In the genomic region with DNA sequence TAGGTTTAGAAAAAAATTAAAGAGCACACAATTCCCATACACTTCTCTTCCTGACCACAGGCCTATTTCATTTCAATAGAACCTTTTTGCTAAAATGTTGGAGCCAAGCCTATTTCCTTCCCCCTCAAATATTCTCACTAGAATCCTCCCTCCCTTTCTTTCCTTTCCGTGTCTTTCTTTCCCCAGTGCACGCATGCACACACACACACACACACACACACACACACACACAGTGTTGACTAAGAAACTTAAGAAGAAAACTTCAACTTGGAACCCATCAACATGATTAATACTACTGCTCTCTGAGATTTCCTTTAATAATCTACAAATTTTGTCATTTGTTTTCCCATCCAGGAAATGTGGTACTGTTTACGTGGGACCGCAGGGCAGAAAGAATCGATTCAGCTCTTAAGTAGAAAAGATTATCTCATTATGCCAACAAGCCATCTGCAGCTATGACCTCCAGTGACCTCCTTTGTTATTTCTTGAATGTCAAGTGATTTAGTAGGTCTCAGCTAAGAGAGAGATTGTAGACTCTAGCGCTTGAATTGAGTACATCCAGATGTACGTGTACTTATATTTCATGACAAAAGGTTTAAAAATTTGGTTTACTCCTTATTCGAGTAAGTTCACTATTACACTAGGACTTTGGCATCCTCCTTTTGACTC, we compare ENCODE assay signal across 16 mouse cellular contexts. TPM values are rescaled to one million over a fixed set of nuclear protein-coding genes. Genes with fewer than 3 reads are reported as not detected.
DNase-seq lines count a peak whose midpoint lies in the region; ATAC-seq lines count a peak whose summit lies in the region.
"Had no signal": no experiment of that assay in that cellular context is flagged by ENCODE, and none has a peak within 500 bp of the region (broad histone marks: within the 10 kb centered on the region; RNA-seq: fewer than 3 reads in every experiment).

No protein-coding gene starts in this region.

- H3K27ac ChIP-seq in hindbrain, embryonic 12.5 days = no peak overlapping the region
- H3K27ac ChIP-seq in hindbrain, embryonic 14.5 days = no peak overlapping the region
- H3K27ac ChIP-seq in midbrain, embryonic 11.5 days (ENCODE audit: low read depth, low read length) = no peak overlapping the region
- no peak overlapping the region for H3K27ac ChIP-seq in midbrain, embryonic 15.5 days
- no peak overlapping the region for H3K27ac ChIP-seq in limb, embryonic 13.5 days
- no peak overlapping the region for H3K27ac ChIP-seq in liver, embryonic 11.5 days (ENCODE audit: low read depth, low read length)

- no peak overlapping the region for H3K9ac ChIP-seq in hindbrain, embryonic 12.5 days
- H3K9ac ChIP-seq in hindbrain, embryonic 14.5 days = no peak overlapping the region
- no peak overlapping the region for H3K9ac ChIP-seq in midbrain, embryonic 11.5 days (ENCODE audit: low read length)
- no peak overlapping the region for H3K9ac ChIP-seq in midbrain, embryonic 15.5 days
- no peak overlapping the region for H3K9ac ChIP-seq in limb, embryonic 13.5 days
- H3K9ac ChIP-seq in liver, embryonic 11.5 days (ENCODE audit: low read depth, low read length) = no peak overlapping the region
- H3K9ac ChIP-seq: forebrain, postnatal 0 days had no signal

- no peak overlapping the region for H3K4me3 ChIP-seq in hindbrain, embryonic 12.5 days
- H3K4me3 ChIP-seq in hindbrain, embryonic 14.5 days (replicated peaks; ENCODE audit: low read length) = no peak overlapping the region
- no peak overlapping the region for H3K4me3 ChIP-seq in midbrain, embryonic 11.5 days (ENCODE audit: low read depth, low read length)
- H3K4me3 ChIP-seq in midbrain, embryonic 15.5 days = no peak overlapping the region
- H3K4me3 ChIP-seq in limb, embryonic 13.5 days = no peak overlapping the region
- no peak overlapping the region for H3K4me3 ChIP-seq in liver, embryonic 11.5 days (ENCODE audit: low read depth, low read length)

- 31% methylated on average over 8 of the region's 8 CpGs for WGBS in hindbrain, embryonic 12.5 days
- 28% methylated on average over 8 of the region's 8 CpGs for WGBS in hindbrain, embryonic 14.5 days
- WGBS in midbrain, embryonic 11.5 days = 25% methylated on average over 8 of the region's 8 CpGs
- 22% methylated on average over 8 of the region's 8 CpGs for WGBS in midbrain, embryonic 15.5 days
- 18% methylated on average over 8 of the region's 8 CpGs for WGBS in limb, embryonic 13.5 days
- WGBS in liver, embryonic 11.5 days = 56% methylated on average over 8 of the region's 8 CpGs

- DNase-seq in hindbrain, embryonic 14.5 days (ENCODE audit: low spot score) = no peak
- peak; percentile 94 for DNase-seq in midbrain, embryonic 11.5 days (ENCODE audit: low spot score, missing footprints)
- DNase-seq in retina, postnatal 7 days (ENCODE audit: low read depth, low spot score) = peak; percentile 36
- no peak for DNase-seq in liver, embryonic 11.5 days (ENCODE audit: low spot score)
- DNase-seq: B cell, adult 2 months; cerebellum, adult 9-10 months; forebrain, postnatal 0 days; kidney, adult 11 months; thymus, postnatal 4 days had no signal

- peaks cover 9% of the 10 kb centered on the region; the same call in 1 of the 2 replicates for H3K9me3 ChIP-seq in hindbrain, embryonic 12.5 days (replicated peaks)
- H3K9me3 ChIP-seq in hindbrain, embryonic 14.5 days (ENCODE audit: control insufficient read depth, low read length) = no peaks in the 10 kb centered on the region
- H3K9me3 ChIP-seq in midbrain, embryonic 11.5 days (ENCODE audit: control insufficient read depth, low read length) = no peaks in the 10 kb centered on the region
- H3K9me3 ChIP-seq in midbrain, embryonic 15.5 days = no peaks in the 10 kb centered on the region
- H3K9me3 ChIP-seq in limb, embryonic 13.5 days = peaks cover 7% of the 10 kb centered on the region; the same call in 1 of the 2 replicates
- H3K9me3 ChIP-seq in liver, embryonic 11.5 days (ENCODE audit: control insufficient read depth, low read length) = peaks cover 2% of the 10 kb centered on the region; the same call in 1 of the 2 replicates

- no peak overlapping the region for H3K4me2 ChIP-seq in hindbrain, embryonic 12.5 days (replicated peaks)
- H3K4me2 ChIP-seq in hindbrain, embryonic 14.5 days (replicated peaks) = no peak overlapping the region
- no peak overlapping the region for H3K4me2 ChIP-seq in midbrain, embryonic 11.5 days
- no peak overlapping the region for H3K4me2 ChIP-seq in midbrain, embryonic 15.5 days
- H3K4me2 ChIP-seq in limb, embryonic 13.5 days (replicated peaks) = no peak overlapping the region
- no peak overlapping the region for H3K4me2 ChIP-seq in liver, embryonic 11.5 days

- no peaks in the 10 kb centered on the region for H3K27me3 ChIP-seq in hindbrain, embryonic 12.5 days
- no peaks in the 10 kb centered on the region for H3K27me3 ChIP-seq in hindbrain, embryonic 14.5 days (ENCODE audit: control insufficient read depth, insufficient read depth, low read length)
- no peaks in the 10 kb centered on the region for H3K27me3 ChIP-seq in midbrain, embryonic 11.5 days (ENCODE audit: control insufficient read depth, insufficient read depth, low read length)
- no peaks in the 10 kb centered on the region for H3K27me3 ChIP-seq in midbrain, embryonic 15.5 days (replicated peaks)
- 0 out of 2 replicates have a peak, but pooled peaks cover 4% of the 10 kb centered on the region for H3K27me3 ChIP-seq in limb, embryonic 13.5 days
- no peaks in the 10 kb centered on the region for H3K27me3 ChIP-seq in liver, embryonic 11.5 days (replicated peaks; ENCODE audit: control insufficient read depth, insufficient read depth, low read length)

- 0 out of 2 replicates have a peak, but pooled peaks have one; percentile 52 for ATAC-seq in hindbrain, embryonic 12.5 days (ENCODE audit: low FRiP score)
- ATAC-seq in hindbrain, embryonic 14.5 days (ENCODE audit: low FRiP score) = no peak
- ATAC-seq in midbrain, embryonic 11.5 days (ENCODE audit: low FRiP score) = peak; percentile 79
- ATAC-seq in midbrain, embryonic 15.5 days (replicated peaks) = no peak
- ATAC-seq in limb, embryonic 13.5 days (ENCODE audit: low FRiP score, low read depth) = peak; percentile 64; the same call in 1 of the 2 replicates
- ATAC-seq in activated CD4-positive, CD25-positive, alpha-beta regulatory T cell, adult 4 months = no peak
- ATAC-seq in liver, embryonic 11.5 days (replicated peaks; ENCODE audit: low FRiP score) = no peak
- ATAC-seq: forebrain, postnatal 0 days had no signal

- peaks cover 10% of the 10 kb centered on the region for H3K4me1 ChIP-seq in hindbrain, embryonic 12.5 days
- no peaks in the 10 kb centered on the region for H3K4me1 ChIP-seq in hindbrain, embryonic 14.5 days (replicated peaks; ENCODE audit: control insufficient read depth, insufficient read depth, low read length)
- peaks cover 15% of the 10 kb centered on the region for H3K4me1 ChIP-seq in midbrain, embryonic 11.5 days (ENCODE audit: control insufficient read depth, insufficient read depth, low read length)
- no peaks in the 10 kb centered on the region for H3K4me1 ChIP-seq in midbrain, embryonic 15.5 days
- H3K4me1 ChIP-seq in limb, embryonic 13.5 days = no peaks in the 10 kb centered on the region
- no peaks in the 10 kb centered on the region for H3K4me1 ChIP-seq in liver, embryonic 11.5 days (replicated peaks; ENCODE audit: control insufficient read depth, insufficient read depth, low read length)

- H3K36me3 ChIP-seq in hindbrain, embryonic 12.5 days = no peaks in the 10 kb centered on the region
- no peaks in the 10 kb centered on the region for H3K36me3 ChIP-seq in hindbrain, embryonic 14.5 days (replicated peaks; ENCODE audit: control insufficient read depth, insufficient read depth)
- no peaks in the 10 kb centered on the region for H3K36me3 ChIP-seq in midbrain, embryonic 11.5 days (ENCODE audit: control insufficient read depth, insufficient read depth, low read length)
- no peaks in the 10 kb centered on the region for H3K36me3 ChIP-seq in midbrain, embryonic 15.5 days (replicated peaks)
- H3K36me3 ChIP-seq in limb, embryonic 13.5 days = no peaks in the 10 kb centered on the region
- H3K36me3 ChIP-seq in liver, embryonic 11.5 days (ENCODE audit: control insufficient read depth, insufficient read depth, low read length) = no peaks in the 10 kb centered on the region

RNA-seq across cellular contexts. Expression of a gene that starts 19.4 kb away (rescaled TPM):
- not detected in 2 replicates for polyA plus RNA-seq in hindbrain, embryonic 12.5 days (2016; fragmentation: Nextera tagmentation; extraction: Ambion mirVana)
- polyA plus RNA-seq in hindbrain, embryonic 14.5 days (2014; fragmentation: Nextera tagmentation; extraction: Ambion mirVana) = not detected in 2 replicates
- polyA plus RNA-seq in midbrain, embryonic 11.5 days (2014; fragmentation: Nextera tagmentation; extraction: Ambion mirVana) = not detected in 2 replicates
- not detected in 2 replicates for polyA plus RNA-seq in midbrain, embryonic 15.5 days (2015; fragmentation: Nextera tagmentation; extraction: Ambion mirVana)
- polyA plus RNA-seq in limb, embryonic 13.5 days (2015; fragmentation: Nextera tagmentation; extraction: Ambion mirVana) = not detected in 2 replicates
- polyA plus RNA-seq in activated CD4-positive, CD25-positive, alpha-beta regulatory T cell, adult 4 months (2017; shearing (Covaris generic)) = not detected
- polyA plus RNA-seq in liver, embryonic 11.5 days (2014; fragmentation: Nextera tagmentation; extraction: Ambion mirVana) = not detected in 2 replicates
- polyA plus RNA-seq: forebrain, postnatal 0 days; heart, embryonic 16.5 days; liver, adult 2 months; stomach, embryonic 16.5 days had no signal

RNA-seq across cellular contexts. Expression of a gene that starts 25.9 kb away (rescaled TPM):
- polyA plus RNA-seq in hindbrain, embryonic 12.5 days (2016; fragmentation: Nextera tagmentation; extraction: Ambion mirVana) = 13.0 and 14.0 TPM in 2 replicates
- 13.1 and 13.7 TPM in 2 replicates for polyA plus RNA-seq in hindbrain, embryonic 14.5 days (2014; fragmentation: Nextera tagmentation; extraction: Ambion mirVana)
- polyA plus RNA-seq in midbrain, embryonic 11.5 days (2014; fragmentation: Nextera tagmentation; extraction: Ambion mirVana) = 13.4 and 16.5 TPM in 2 replicates
- polyA plus RNA-seq in midbrain, embryonic 15.5 days (2015; fragmentation: Nextera tagmentation; extraction: Ambion mirVana) = 11.0 TPM in 2 replicates
- 13.5 and 13.7 TPM in 2 replicates for polyA plus RNA-seq in limb, embryonic 13.5 days (2015; fragmentation: Nextera tagmentation; extraction: Ambion mirVana)
- polyA plus RNA-seq in activated CD4-positive, CD25-positive, alpha-beta regulatory T cell, adult 4 months (2017; shearing (Covaris generic)) = 10 to 100 TPM in 1 of 2 experiments, 1 to 10 TPM in 1; 9.7 to 10.1 TPM
- 6.6 TPM in 2 replicates for polyA plus RNA-seq in liver, embryonic 11.5 days (2014; fragmentation: Nextera tagmentation; extraction: Ambion mirVana)

RNA-seq across cellular contexts. Expression of a gene that starts 54.3 kb away (rescaled TPM):
- polyA plus RNA-seq in hindbrain, embryonic 12.5 days (2016; fragmentation: Nextera tagmentation; extraction: Ambion mirVana) = 18.1 and 18.7 TPM in 2 replicates
- 18.4 and 19.2 TPM in 2 replicates for polyA plus RNA-seq in hindbrain, embryonic 14.5 days (2014; fragmentation: Nextera tagmentation; extraction: Ambion mirVana)
- polyA plus RNA-seq in midbrain, embryonic 11.5 days (2014; fragmentation: Nextera tagmentation; extraction: Ambion mirVana) = 9.0 and 9.7 TPM in 2 replicates
- 18.1 and 18.6 TPM in 2 replicates for polyA plus RNA-seq in midbrain, embryonic 15.5 days (2015; fragmentation: Nextera tagmentation; extraction: Ambion mirVana)
- 7.8 and 10.5 TPM in 2 replicates for polyA plus RNA-seq in limb, embryonic 13.5 days (2015; fragmentation: Nextera tagmentation; extraction: Ambion mirVana)
- 10 to 100 TPM in 1 of 2 experiments, 1 to 10 TPM in 1; 9.2 to 10.6 TPM for polyA plus RNA-seq in activated CD4-positive, CD25-positive, alpha-beta regulatory T cell, adult 4 months (2017; shearing (Covaris generic))
- polyA plus RNA-seq in liver, embryonic 11.5 days (2014; fragmentation: Nextera tagmentation; extraction: Ambion mirVana) = 27.5 and 30.3 TPM in 2 replicates

Comparison
In these comparisons a context has a peak if more than half of its experiments do, and no peak if none do; other contexts are left out.
1. ATAC-seq: peak in hindbrain, embryonic 12.5 days (single experiment), midbrain, embryonic 11.5 days (single experiment) and limb, embryonic 13.5 days (single experiment); none in hindbrain, embryonic 14.5 days (single experiment), midbrain, embryonic 15.5 days (single experiment), activated CD4-positive, CD25-positive, alpha-beta regulatory T cell, adult 4 months (single experiment) and liver, embryonic 11.5 days (single experiment).
2. DNase-seq: peak in midbrain, embryonic 11.5 days (single experiment) and retina, postnatal 7 days (single experiment); none in hindbrain, embryonic 14.5 days (single experiment) and liver, embryonic 11.5 days (single experiment).